Mouse (Mus musculus) forebrain, embryonic 12.5 days (tissue): ENCODE measurements around the gene Kcne1l. TPM values are rescaled to one million over a fixed set of nuclear protein-coding genes. Genes with fewer than 3 reads are reported as not detected.

Experiments
- ATAC-seq: fragments of 200-750 bp; cut with Nextera tagmentation; 2 replicates; pipeline ENCODE4 v1.8.0; 2017; ENCODE audit warnings: moderate TSS enrichment; ENCODE audit not compliant: low FRiP score
- H3K27ac ChIP-seq: fragments of 300-500 bp; sonication (generic); 2 replicates; pipeline ENCODE4 v1.5.1; 2016; ENCODE audit warnings: mild to moderate bottlenecking
- H3K27me3 ChIP-seq: fragments of 300-500 bp; sonication (generic); 2 replicates; pipeline ENCODE4 v1.6.1; 2016; ENCODE audit warnings: mild to moderate bottlenecking
- H3K36me3 ChIP-seq: fragments of 300-500 bp; sonication (generic); replicated peaks from 2 replicates; pipeline ENCODE4 v1.6.1; 2016; ENCODE audit warnings: mild to moderate bottlenecking
- H3K4me1 ChIP-seq: fragments of 300-500 bp; sonication (generic); 2 replicates; pipeline ENCODE4 v1.6.1; 2016
- H3K4me2 ChIP-seq: fragments of 300-500 bp; sonication (generic); 2 replicates; pipeline ENCODE4 v1.6.1; 2016; ENCODE audit warnings: mild to moderate bottlenecking, moderate library complexity
- H3K4me3 ChIP-seq: fragments of 300-500 bp; sonication (generic); replicated peaks from 2 replicates; pipeline ENCODE4 v1.5.1; 2016; ENCODE audit warnings: mild to moderate bottlenecking
- H3K9ac ChIP-seq: fragments of 300-500 bp; sonication (generic); 2 replicates; pipeline ENCODE4 v1.6.1; 2016; ENCODE audit warnings: mild to moderate bottlenecking
- H3K9me3 ChIP-seq: fragments of 300-500 bp; sonication (generic); 2 replicates; pipeline ENCODE4 v1.6.1; 2016
- WGBS: fragments of 180-500 bp; shearing (Covaris S2); methylation state at CpG from one replicate; pipeline ENCODE4 v1.1.7; 2016; 5-methylcytosine and 5-hydroxymethylcytosine counted together
- polyA plus RNA-seq: library from polyadenylated mRNA; unstranded; fragments of >200 nt; fragmentation: Nextera tagmentation; extraction: Ambion mirVana; gene quantifications from 2 replicates; pipeline ENCODE4 v1.2.1, GENCODE M21; 2016

The Kcne1l gene
- polyA plus RNA-seq = 14.5 and 14.7 TPM in 2 replicates

- Histone ChIP-seq H3K4me1 (no peaks in the 10 kb centered on the region; the same call in 1 of the 2 replicates), H3K4me3 (peak within 1 kb of the TSS; percentile 23), H3K27ac (no peak within 1 kb of the TSS), H3K4me2 (peak within 1 kb of the TSS; percentile 54), H3K9ac (0 out of 2 replicates have a peak within 1 kb of the TSS, but pooled peaks have one; percentile 12), H3K27me3 (peaks cover 58% of the 10 kb centered on the region), H3K9me3 (no peaks in the 10 kb centered on the region), H3K36me3 (no peaks in the 10 kb centered on the region)
- ATAC-seq = peak; percentile 85
- WGBS = 32% methylated on average over 25 of the region's 33 CpGs
Measured at GRCm38 (mm10) chrX:142305869-142306581, at the start of gene Kcne1l. TSS of gene Kcne1l (minus strand) at chrX:142306294.

DNA sequence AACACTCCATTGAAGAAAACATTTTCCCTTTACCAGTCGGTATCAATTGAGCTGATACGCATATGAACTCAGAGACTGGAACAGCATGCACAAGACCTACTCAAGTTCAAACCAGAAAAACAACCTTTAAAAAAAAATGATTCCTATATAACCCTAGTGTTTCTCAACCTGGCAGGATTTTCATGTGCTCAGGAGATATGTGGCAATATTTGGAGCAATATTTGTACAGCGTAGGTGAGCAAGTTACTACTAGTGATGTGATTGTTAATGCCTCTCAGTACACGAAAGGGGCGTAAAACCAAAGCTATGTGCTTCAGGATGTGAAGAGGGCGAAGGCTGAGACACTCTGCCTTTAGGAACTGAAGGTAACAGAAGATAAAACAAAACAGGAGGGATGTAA lies 30.1 kb upstream of the Kcne1l start:
- Histone ChIP-seq H3K9me3 (no peaks in the 10 kb centered on the region), H3K36me3 (no peaks in the 10 kb centered on the region), H3K4me3 (no peak overlapping the region), H3K4me1 (no peaks in the 10 kb centered on the region), H3K27ac (no peak overlapping the region), H3K4me2 (no peak overlapping the region), H3K9ac (no peak overlapping the region), H3K27me3 (peaks cover 9% of the 10 kb centered on the region; the same call in 1 of the 2 replicates)
- 91% methylated on average over 6 of the region's 6 CpGs for WGBS
- ATAC-seq = no peak

GRCm38 (mm10) chrX:142335502-142335901 lies 29.4 kb upstream of the Kcne1l start:
- H3K9me3 ChIP-seq = no peaks in the 10 kb centered on the region
- H3K4me3 ChIP-seq = no peak overlapping the region
- H3K4me1 ChIP-seq = no peaks in the 10 kb centered on the region
- no peak overlapping the region for H3K9ac ChIP-seq
- H3K36me3 ChIP-seq = no peaks in the 10 kb centered on the region
- peaks cover 9% of the 10 kb centered on the region; the same call in 1 of the 2 replicates for H3K27me3 ChIP-seq
- WGBS = 86% methylated on average over 5 of the region's 5 CpGs
- ATAC-seq = no peak
- H3K27ac ChIP-seq = no peak overlapping the region
- no peak overlapping the region for H3K4me2 ChIP-seq

GRCm38 (mm10) chrX:142325760-142326159 lies 19.7 kb upstream of the Kcne1l start:
- H3K9ac ChIP-seq = no peak overlapping the region
- no peaks in the 10 kb centered on the region for H3K4me1 ChIP-seq
- H3K27ac ChIP-seq = no peak overlapping the region
- no peaks in the 10 kb centered on the region for H3K9me3 ChIP-seq
- no peak overlapping the region for H3K4me3 ChIP-seq
- H3K4me2 ChIP-seq = no peak overlapping the region
- no peak for ATAC-seq
- H3K36me3 ChIP-seq = no peaks in the 10 kb centered on the region
- peaks cover 4% of the 10 kb centered on the region; the same call in 1 of the 2 replicates for H3K27me3 ChIP-seq
- WGBS = 93% methylated on average over 2 of the region's 2 CpGs

- Histone ChIP-seq H3K27me3 (0 out of 2 replicates have a peak, but pooled peaks cover 3% of the 10 kb centered on the region), H3K9me3 (no peaks in the 10 kb centered on the region), H3K4me1 (no peaks in the 10 kb centered on the region), H3K4me2 (no peak overlapping the region), H3K36me3 (no peaks in the 10 kb centered on the region), H3K4me3 (no peak overlapping the region), H3K27ac (no peak overlapping the region), H3K9ac (no peak overlapping the region)
- no peak for ATAC-seq
- WGBS = 87% methylated on average over 9 of the region's 9 CpGs
Measured at GRCm38 (mm10) chrX:142316106-142316505, 10.0 kb upstream of the Kcne1l start.

- 79% methylated on average over 8 of the region's 8 CpGs for WGBS
- no peak overlapping the region for H3K4me3 ChIP-seq
- no peak overlapping the region for H3K4me2 ChIP-seq
- H3K9ac ChIP-seq = no peak overlapping the region
- no peaks in the 10 kb centered on the region for H3K36me3 ChIP-seq
- H3K27me3 ChIP-seq = peaks cover 7% of the 10 kb centered on the region; the same call in 1 of the 2 replicates
- H3K4me1 ChIP-seq = no peaks in the 10 kb centered on the region
- H3K27ac ChIP-seq = no peak overlapping the region
- no peak for ATAC-seq
- no peaks in the 10 kb centered on the region for H3K9me3 ChIP-seq
Measured at GRCm38 (mm10) chrX:142315270-142315669, 9.2 kb upstream of the Kcne1l start.

GRCm38 (mm10) chrX:142314307-142315024 lies 8.4 kb upstream of the Kcne1l start:
- Histone ChIP-seq H3K4me2 (no peak overlapping the region), H3K27me3 (peaks cover 7% of the 10 kb centered on the region; the same call in 1 of the 2 replicates), H3K9ac (no peak overlapping the region), H3K4me1 (no peaks in the 10 kb centered on the region), H3K36me3 (no peaks in the 10 kb centered on the region), H3K9me3 (no peaks in the 10 kb centered on the region), H3K4me3 (no peak overlapping the region), H3K27ac (no peak overlapping the region)
- ATAC-seq = peak; percentile 61; the same call in 1 of the 2 replicates
- WGBS = 51% methylated on average over 11 of the region's 11 CpGs

DNA sequence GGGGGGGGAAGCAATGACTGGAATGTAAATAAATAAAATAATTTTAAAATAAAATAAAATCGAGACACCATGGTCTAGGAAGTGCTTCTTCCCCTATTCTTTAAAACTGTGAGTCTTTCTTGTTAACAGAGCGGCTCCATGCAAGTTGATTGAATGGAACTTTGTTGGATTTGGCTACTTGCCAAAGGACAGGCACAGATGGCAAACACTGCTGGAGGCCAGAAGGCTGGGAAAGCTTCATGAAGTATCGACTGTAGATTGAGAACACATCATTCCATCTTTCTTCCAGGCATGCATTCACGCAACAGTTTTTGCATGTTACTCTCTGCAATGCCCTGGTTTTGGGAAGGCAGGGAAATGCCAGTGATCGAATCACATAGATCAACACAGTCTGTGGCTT lies 4.3 kb upstream of the Kcne1l start:
- H3K27ac ChIP-seq = no peak overlapping the region
- no peaks in the 10 kb centered on the region for H3K9me3 ChIP-seq
- no peak overlapping the region for H3K4me2 ChIP-seq
- 56% methylated on average over 5 of the region's 5 CpGs for WGBS
- H3K27me3 ChIP-seq = peaks cover 35% of the 10 kb centered on the region
- H3K36me3 ChIP-seq = no peaks in the 10 kb centered on the region
- ATAC-seq = no peak
- no peak overlapping the region for H3K9ac ChIP-seq
- H3K4me3 ChIP-seq = no peak overlapping the region
- no peaks in the 10 kb centered on the region; the same call in 1 of the 2 replicates for H3K4me1 ChIP-seq

GRCm38 (mm10) chrX:142305010-142305868 lies 855 bp downstream of the Kcne1l start:
- WGBS = 32% methylated on average over 35 of the region's 35 CpGs
- H3K4me3 ChIP-seq = peak overlapping the region; percentile 23
- H3K27me3 ChIP-seq = peaks cover 54% of the 10 kb centered on the region
- peak overlapping the region; percentile 54 for H3K4me2 ChIP-seq
- H3K36me3 ChIP-seq = no peaks in the 10 kb centered on the region
- H3K27ac ChIP-seq = no peak overlapping the region
- no peaks in the 10 kb centered on the region for H3K9me3 ChIP-seq
- no peaks in the 10 kb centered on the region; the same call in 1 of the 2 replicates for H3K4me1 ChIP-seq
- H3K9ac ChIP-seq = 0 out of 2 replicates have a peak overlapping the region, but pooled peaks have one; percentile 12
- ATAC-seq = peak; percentile 67

DNA sequence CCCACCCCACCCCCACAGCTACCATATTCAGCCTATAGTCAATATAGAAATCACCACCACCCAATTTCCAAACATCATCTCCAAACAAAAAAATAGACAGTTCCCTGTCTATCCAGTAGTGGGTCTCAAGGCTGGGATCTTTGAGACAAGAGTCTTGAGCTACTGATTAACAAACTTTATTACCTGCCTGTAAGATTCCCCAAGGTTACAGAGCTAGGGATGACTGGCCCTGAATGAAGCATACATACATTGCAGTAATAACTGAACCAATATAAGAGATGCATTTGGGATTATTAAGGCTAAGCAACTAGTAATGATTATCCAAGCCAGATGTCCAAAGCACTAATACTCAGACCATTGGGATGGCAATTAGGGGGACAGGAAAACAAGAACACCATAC lies 1.5 kb downstream of the Kcne1l start:
- Histone ChIP-seq H3K36me3 (no peaks in the 10 kb centered on the region), H3K4me3 (no peak overlapping the region), H3K4me1 (no peaks in the 10 kb centered on the region; the same call in 1 of the 2 replicates), H3K9me3 (no peaks in the 10 kb centered on the region), H3K9ac (no peak overlapping the region), H3K27me3 (peaks cover 54% of the 10 kb centered on the region), H3K27ac (no peak overlapping the region), H3K4me2 (no peak overlapping the region)
- ATAC-seq = no peak

DNA sequence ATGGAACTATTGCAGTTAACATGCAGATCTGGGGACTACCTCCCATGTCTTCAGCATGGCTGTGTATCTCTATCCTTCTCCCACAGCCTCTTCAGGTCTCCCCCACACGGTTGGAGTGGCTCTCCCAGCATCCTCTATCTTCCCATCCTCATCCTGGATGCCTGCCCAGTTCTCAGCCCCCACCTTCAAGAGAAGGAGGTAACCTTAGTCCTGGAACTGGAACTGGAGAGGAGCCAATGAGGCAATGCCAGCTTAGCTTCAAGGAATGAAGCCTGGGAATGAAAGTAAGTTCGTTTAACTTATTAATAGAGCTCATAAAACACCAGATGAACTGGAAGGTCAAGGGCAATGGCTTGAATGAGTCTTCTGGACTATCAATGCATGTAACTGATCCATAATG lies 2.6 kb downstream of the Kcne1l start:
- no peak for ATAC-seq
- WGBS = 60% methylated on average over 2 of the region's 2 CpGs
- H3K27me3 ChIP-seq = peaks cover 50% of the 10 kb centered on the region

DNA sequence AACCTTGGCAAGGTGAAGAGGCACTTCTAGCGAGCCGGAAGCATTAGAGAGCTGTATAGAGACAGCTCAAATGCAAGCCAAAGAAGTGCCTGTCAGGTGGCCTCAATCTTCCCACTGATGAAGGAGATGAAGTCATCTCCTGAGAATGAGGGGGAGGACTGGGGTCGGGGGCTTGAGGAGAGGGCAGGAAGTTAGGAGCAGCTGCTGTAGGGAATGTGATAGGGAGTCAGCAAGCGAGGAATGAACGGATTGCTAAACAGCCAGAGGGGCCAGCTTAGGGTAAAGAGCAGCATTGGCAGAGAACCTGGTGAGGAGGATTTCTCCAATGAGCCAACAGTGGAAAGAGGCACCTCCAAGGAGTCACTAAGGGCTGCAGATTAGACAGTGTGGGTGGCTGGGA lies 20.2 kb downstream of the Kcne1l start:
- H3K9ac ChIP-seq = no peak overlapping the region
- H3K4me2 ChIP-seq = no peak overlapping the region
- no peaks in the 10 kb centered on the region for H3K4me1 ChIP-seq
- no peak overlapping the region for H3K27ac ChIP-seq
- peaks cover 12% of the 10 kb centered on the region for H3K27me3 ChIP-seq
- H3K9me3 ChIP-seq = no peaks in the 10 kb centered on the region
- ATAC-seq = no peak
- no peaks in the 10 kb centered on the region for H3K36me3 ChIP-seq
- 57% methylated on average over 5 of the region's 5 CpGs for WGBS
- H3K4me3 ChIP-seq = no peak overlapping the region

More for the DNA sequence above, 2.6 kb downstream of the Kcne1l start:
- H3K4me2 ChIP-seq = no peak overlapping the region
- no peaks in the 10 kb centered on the region; the same call in 1 of the 2 replicates for H3K4me1 ChIP-seq
- H3K9me3 ChIP-seq = no peaks in the 10 kb centered on the region
- H3K9ac ChIP-seq = no peak overlapping the region
- H3K36me3 ChIP-seq = no peaks in the 10 kb centered on the region
- no peak overlapping the region for H3K27ac ChIP-seq
- no peak overlapping the region for H3K4me3 ChIP-seq
